Mouse (Mus musculus) ES-CJ7 (cell line): ENCODE results near the gene Ebf1.
A peak's percentile ranks its signal among the peaks of the same experiment; 100 is the strongest.

ENCODE experiments used
- DNase-seq: peaks from one replicate; pipeline ENCODE4 v3.0.0; 2011; ENCODE audit warnings: low read depth, low spot score

Ebf1 gene

GRCm38 (mm10) chr11:44738046-44738445 is 120.9 kb downstream of the Ebf1 start:
- no peak for DNase-seq

GRCm38 (mm10) chr11:44738820-44739219 is 121.7 kb downstream of the Ebf1 start:
- no peak for DNase-seq

GRCm38 (mm10) chr11:44740278-44741041 is 123.3 kb downstream of the Ebf1 start:
- no peak for DNase-seq

- DNase-seq: no peak
Measured at GRCm38 (mm10) chr11:44741042-44741491, 124.0 kb downstream of the Ebf1 start.

- DNase-seq: no peak
Measured at GRCm38 (mm10) chr11:44744446-44744845, 127.3 kb downstream of the Ebf1 start.

- DNase-seq: no peak
Measured at GRCm38 (mm10) chr11:44745946-44746345, 128.8 kb downstream of the Ebf1 start.

- peak; percentile 92 for DNase-seq
Measured at GRCm38 (mm10) chr11:44746731-44747130, 129.6 kb downstream of the Ebf1 start.

GRCm38 (mm10) chr11:44749309-44749708 is 132.2 kb downstream of the Ebf1 start:
- DNase-seq: no peak

- peak; percentile 49 for DNase-seq
Measured at GRCm38 (mm10) chr11:44754336-44754735, 137.2 kb downstream of the Ebf1 start.

- DNase-seq: no peak
Measured at GRCm38 (mm10) chr11:44756321-44756720, 139.2 kb downstream of the Ebf1 start.

GRCm38 (mm10) chr11:44758857-44759256 is 141.7 kb downstream of the Ebf1 start:
- DNase-seq: no peak

- peak; percentile 91 for DNase-seq
Measured at GRCm38 (mm10) chr11:44761128-44761996, 144.2 kb downstream of the Ebf1 start.

- DNase-seq: no peak
Measured at GRCm38 (mm10) chr11:44763992-44764835, 147.1 kb downstream of the Ebf1 start.

- no peak for DNase-seq
Measured at GRCm38 (mm10) chr11:44764988-44765387, 147.9 kb downstream of the Ebf1 start.

- DNase-seq: no peak
Measured at GRCm38 (mm10) chr11:44766246-44766645, 149.1 kb downstream of the Ebf1 start.

GRCm38 (mm10) chr11:44767322-44767721 is 150.2 kb downstream of the Ebf1 start:
- peak; percentile 60 for DNase-seq

GRCm38 (mm10) chr11:44768346-44768745 is 151.2 kb downstream of the Ebf1 start:
- DNase-seq: no peak

GRCm38 (mm10) chr11:44770989-44771564 is 154.0 kb downstream of the Ebf1 start:
- DNase-seq: no peak

GRCm38 (mm10) chr11:44774411-44774810 is 157.3 kb downstream of the Ebf1 start:
- peak; percentile 49 for DNase-seq

- DNase-seq: no peak
Measured at GRCm38 (mm10) chr11:44775549-44775948, 158.4 kb downstream of the Ebf1 start.

GRCm38 (mm10) chr11:44776556-44776955 is 159.4 kb downstream of the Ebf1 start:
- DNase-seq: no peak
